Mouse (Mus musculus): ENCODE measurements around the gene Pkp4.
"Not testable (repeated sequence)": the region's sequence is repeated elsewhere in the genome, so short reads cannot be mapped to it uniquely, and the experiment has no call there.

The Pkp4 gene

DNA sequence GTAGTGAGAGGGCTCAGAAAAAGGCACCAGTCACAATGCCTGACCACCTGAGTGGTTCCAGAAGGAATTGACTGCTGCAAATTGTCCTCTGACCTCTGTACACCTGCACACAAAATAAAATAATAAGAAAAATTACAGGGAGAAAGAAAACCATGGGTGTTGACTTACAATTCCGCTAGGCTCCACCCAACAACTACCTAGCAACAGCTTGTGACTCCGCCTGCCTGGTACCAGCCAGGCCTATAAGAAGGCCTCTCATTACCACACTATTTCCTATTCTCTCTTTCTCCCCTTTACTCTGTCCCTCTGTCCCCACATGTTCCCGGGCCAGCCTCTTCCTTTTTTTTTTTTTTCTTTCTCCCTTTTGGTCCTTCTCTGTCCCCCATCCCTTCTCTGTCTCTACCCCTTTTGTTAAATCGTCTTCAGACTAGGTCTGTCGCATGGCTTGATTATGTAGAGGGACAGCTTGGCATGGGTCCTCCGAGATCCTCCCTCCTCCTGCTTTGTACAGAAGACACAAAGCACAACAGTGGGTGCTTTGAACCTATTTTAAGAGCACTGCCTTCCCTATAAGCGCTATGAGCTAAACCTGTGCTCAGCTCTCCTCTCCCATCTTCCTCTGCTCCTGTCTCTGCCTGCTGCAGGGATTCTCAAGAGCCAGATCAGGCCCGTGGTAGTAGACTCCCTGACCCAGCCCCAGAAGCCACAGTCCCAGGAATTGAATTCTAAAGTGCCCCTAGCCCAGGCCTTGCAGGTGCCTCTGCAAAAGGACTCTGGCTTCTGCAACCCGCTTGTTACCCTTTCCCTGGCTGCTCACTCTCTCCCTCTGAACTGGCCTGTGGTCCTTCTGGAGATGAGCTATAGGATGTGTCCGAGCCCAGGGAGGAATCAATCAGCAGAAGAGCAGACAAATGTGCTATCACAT is 223.5 kb downstream of the Pkp4 start:
- no peak for DNase-seq (ENCODE audit: low spot score)

DNA sequence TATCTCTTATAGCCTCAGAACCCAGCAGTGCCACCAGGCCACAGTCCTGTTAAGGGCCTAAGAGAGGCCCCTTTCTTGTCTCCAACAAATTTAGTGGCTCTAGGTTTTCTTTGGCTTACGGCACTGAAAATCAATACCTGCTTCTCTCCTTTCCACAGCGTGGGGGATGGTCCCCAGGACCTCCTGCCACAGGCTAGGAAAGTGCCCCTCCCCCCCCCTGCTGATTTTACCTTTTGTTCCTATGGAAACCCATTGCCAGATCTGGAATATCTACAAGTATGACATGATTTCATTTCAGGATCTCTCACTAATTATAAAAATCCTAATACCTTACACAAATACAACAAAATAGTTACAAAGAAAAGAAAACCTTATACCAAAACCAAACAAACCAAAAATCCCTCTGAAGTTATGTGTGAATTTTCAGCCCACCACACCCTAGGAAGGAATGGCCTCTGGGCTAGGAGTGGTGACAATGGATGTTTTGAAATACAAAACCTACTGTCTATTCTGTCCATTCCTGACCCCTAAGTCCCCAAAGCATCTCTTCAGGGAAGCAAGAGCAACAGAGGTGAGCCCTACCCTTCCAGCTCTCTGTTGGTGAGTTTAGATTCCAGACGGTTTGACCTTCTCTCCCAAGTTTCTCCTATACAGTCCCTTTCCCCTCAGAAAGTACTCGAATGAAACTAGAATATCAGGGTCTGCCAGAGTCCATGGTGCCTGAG is 224.7 kb downstream of the Pkp4 start:
- no peak for DNase-seq (ENCODE audit: low spot score)

DNA sequence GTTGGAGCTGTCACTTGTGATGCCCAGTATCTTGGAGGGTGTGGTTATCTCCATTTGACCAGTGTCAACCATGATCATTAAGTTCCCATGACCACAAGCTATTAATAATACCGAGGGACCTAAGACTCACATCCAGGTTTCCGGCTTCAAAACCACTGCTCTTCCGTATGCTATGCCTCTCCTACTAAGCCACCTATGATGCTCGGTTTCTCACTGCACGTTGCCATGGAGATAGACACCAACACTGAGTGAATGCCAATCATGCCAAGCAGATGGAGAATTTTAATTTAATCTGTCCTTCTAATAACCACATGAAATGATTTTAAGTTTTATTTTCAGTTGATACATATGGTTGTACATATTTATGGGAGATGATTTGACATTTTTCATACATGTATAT is 229.3 kb downstream of the Pkp4 start:
- DNase-seq (ENCODE audit: low spot score), result peak; percentile 40

DNA sequence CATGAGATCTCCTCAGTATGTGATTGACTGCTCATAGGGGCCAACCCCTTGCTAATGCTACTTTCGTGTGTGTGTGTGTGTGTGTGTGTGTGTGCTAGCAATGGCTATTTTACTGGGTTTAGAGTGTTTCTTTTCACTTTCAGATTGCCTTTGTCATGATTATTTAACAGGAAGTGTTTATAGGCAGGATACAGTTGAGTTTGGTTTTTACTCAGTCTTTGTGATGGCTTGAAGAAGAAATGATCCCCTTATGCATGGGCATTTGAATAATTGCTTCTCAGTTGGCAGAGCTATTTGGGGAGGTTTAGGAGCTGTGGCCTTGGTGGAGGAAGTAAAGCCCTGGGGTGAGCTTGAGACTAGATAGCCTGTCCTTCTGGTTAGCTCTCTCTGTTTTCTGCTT is 232.5 kb downstream of the Pkp4 start:
- DNase-seq (ENCODE audit: low spot score), result no peak

DNA sequence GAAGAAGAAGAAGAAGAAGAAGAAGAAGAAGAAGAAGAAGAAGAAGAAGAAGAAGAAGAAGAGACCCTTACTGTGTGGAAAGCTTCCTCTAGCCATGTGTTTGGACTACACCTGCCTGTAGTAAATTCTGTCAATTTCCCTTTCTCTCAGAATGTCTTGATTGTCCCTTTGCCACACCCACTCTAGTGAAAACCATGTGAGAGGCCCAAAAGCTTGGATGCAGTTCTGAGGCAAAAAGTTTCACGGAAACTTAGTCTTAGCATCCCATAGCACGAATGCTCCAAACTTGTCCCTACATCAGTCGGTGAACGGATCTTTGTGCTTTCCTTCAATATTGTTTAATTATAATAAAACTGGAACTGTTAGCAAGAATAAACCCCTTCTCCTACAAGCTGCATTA is 234.0 kb downstream of the Pkp4 start:
- DNase-seq (ENCODE audit: low spot score), result no peak

DNA sequence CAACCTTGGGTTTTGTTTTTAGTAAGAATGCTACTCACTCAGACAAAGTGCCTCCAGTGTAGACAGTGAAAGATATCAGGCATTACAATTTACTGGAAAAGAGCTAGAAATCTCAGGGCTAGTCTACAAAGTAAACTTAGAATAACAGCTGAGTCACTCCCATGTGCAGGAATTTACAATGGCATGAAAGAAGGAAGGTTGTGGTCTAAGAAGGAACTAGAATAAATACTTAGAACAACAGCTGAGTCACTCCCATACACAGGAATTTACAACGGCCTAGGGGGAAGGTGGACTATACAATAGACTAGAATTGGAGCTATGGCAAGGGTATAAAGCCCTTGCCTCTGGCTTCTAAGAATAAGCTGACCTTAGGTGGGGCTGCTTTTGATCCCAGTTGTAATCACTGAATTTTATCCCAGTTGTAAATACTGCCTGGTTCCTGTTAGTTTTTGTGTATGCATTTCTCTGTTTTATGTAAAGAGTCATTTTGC is 234.6 kb downstream of the Pkp4 start:
- not testable (repeated sequence) for DNase-seq (ENCODE audit: low spot score)

DNA sequence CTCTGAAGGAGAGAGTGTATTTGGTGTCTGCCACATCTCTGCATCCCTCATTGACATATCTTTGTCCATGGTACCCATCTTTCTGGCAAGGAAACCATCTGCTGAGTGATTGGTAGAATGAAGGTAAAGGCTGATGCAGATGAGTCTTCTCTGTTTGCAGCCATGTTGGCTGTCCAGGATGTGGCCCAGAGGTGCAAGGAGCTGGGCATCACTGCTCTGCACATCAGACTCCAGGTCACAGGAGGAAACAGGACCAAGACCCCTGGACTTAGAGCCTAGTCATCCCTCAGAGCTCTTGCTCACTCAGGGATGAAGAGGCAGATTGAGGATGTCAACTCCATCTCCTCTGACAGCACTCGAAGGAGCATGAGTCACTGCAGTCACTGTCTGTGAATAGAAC is 235.9 kb downstream of the Pkp4 start:
- no peak for DNase-seq (ENCODE audit: low spot score)

DNA sequence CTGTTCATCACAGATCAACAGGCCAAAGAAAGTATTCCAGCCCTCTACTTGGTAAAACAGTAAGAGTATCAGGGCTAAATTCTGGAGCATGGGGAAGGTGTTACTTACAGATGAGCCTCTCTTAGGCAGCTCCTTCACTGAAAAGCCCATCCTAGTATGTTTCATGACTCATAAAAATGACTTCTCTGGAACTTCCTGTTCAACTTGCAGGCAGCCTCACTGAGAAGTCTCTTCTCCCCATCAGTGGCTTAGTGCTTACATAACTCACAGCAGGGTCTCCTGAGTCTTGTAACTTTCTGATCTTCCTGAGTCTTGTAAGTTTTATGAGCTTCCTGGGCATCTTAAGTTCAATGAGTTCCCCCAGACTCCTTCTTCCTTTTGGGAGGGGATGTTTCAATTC is 236.9 kb downstream of the Pkp4 start:
- DNase-seq (ENCODE audit: low spot score), result no peak

DNA sequence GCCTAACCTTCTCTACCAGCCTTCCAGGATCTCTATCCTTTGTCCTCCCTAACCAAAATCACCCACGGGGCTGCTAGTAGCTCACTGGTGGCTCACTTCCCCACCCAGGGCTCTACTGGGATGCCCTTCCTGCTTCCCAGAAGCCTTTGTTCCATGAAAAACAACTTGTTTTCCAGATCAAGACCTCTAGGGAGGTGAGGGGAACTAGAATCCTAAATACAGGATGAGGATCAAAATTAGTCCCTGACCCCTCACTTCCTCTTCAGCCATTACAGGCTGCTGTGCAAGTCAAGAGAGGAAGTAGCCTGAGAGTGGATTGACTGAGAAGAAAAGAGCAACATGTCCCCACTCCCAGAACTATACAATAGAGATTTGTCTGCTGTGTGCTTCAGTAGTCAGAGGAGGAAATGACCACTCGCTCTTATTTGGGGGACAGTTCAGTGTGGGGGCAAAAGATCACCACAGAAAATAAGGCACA is 240.3 kb downstream of the Pkp4 start:
- DNase-seq (ENCODE audit: low spot score), result no peak

DNA sequence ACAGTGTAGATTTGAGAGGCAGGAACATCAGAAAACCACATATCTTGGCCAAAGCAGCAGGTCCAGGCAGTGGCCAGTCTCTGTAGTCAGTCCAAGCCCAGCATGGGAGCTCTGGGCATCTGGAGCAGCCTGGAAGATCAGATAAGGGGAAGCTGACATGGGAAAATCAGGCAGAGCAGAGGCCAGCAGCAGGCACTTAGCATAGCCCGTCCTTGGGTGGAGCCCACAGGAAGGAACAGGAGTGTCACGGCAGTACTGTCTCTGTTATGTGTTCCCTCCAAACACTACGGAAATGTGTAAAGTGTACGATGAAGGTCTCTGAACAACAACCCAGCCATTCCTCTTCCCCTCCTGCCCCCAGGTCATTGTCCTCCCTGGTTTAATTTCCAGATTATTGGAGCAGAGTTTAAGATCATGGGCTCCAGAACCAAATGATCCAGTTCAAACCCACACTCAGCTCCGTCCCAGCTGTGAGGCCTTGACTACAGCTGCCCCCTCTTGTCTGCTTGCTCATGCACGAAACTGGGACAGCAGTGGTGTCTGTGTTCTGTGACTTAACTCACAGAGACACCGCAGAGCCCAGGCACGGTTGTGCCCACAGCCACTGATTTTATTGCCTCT is 241.3 kb downstream of the Pkp4 start:
- DNase-seq (ENCODE audit: low spot score), result no peak

DNA sequence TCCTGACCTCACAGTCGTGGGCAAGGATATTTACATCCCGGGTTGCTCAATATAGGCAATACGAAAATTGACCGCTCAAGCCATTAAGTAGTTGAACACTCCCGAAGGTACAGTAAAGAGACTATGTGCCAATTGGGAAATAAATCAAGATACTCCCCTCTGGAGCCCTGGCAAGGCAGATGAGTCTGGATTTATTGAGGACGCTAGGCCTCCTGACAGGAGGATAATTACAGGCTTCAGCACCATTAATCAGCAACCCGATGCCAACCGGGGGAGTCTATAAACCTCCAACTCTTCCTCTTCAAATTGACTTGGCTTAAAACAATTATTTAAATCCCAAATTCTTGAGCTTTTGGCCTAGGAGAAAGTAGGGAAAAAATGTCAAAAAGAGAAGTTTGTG is 243.4 kb downstream of the Pkp4 start:
- DNase-seq (ENCODE audit: low spot score), result no peak

Measured in layer of hippocampus, adult 9-10 months (tissue).